Mouse (Mus musculus) neural tube, embryonic 14.5 days (tissue): ENCODE measurements at regions not wholly inside any gene's neighbourhood (a gene's known extent, or its start where the extent isn't known, plus 50 kb on each side); places are given as distances from the start of the nearest gene placed in this dataset.

Experiments used
- ATAC-seq: fragments of 200-750 bp; cut with Nextera tagmentation; 2 replicates; pipeline ENCODE4 v1.8.0; 2017; ENCODE audit warnings: low read depth, mild to moderate bottlenecking, moderate TSS enrichment, moderate library complexity
- H3K27ac ChIP-seq: fragments of 300-500 bp; sonication (generic); 2 replicates; pipeline ENCODE4 v1.5.1; 2014; ENCODE audit warnings: low read depth, mild to moderate bottlenecking, control low read depth, low read length, moderate library complexity, mixed read lengths
- H3K27me3 ChIP-seq: fragments of 300-500 bp; sonication (generic); 2 replicates; pipeline ENCODE4 v1.6.1; 2014; ENCODE audit warnings: low read length; ENCODE audit not compliant: control insufficient read depth, insufficient read depth
- H3K36me3 ChIP-seq: fragments of 300-500 bp; sonication (generic); 2 replicates; pipeline ENCODE4 v1.6.1; 2014; ENCODE audit warnings: low read length, mixed read lengths; ENCODE audit not compliant: control insufficient read depth, insufficient read depth
- H3K4me1 ChIP-seq: fragments of 300-500 bp; sonication (generic); 2 replicates; pipeline ENCODE4 v1.6.1; 2014; ENCODE audit warnings: low read length; ENCODE audit not compliant: control insufficient read depth, insufficient read depth
- H3K4me2 ChIP-seq: fragments of 300-500 bp; sonication (generic); 2 replicates; pipeline ENCODE4 v1.6.1; 2014; ENCODE audit warnings: mild to moderate bottlenecking, low read depth, low read length, control low read depth
- H3K4me3 ChIP-seq: fragments of 300-500 bp; sonication (generic); 2 replicates; pipeline ENCODE4 v1.5.1; 2014; ENCODE audit warnings: low read depth, low read length, control low read depth, mixed read lengths
- H3K9ac ChIP-seq: fragments of 300-500 bp; sonication (generic); replicated peaks from 2 replicates; pipeline ENCODE4 v1.6.1; 2014; ENCODE audit warnings: low read depth, mild to moderate bottlenecking, control low read depth, low read length, mixed read lengths
- H3K9me3 ChIP-seq: fragments of 300-500 bp; sonication (generic); 2 replicates; pipeline ENCODE4 v1.6.1; 2016; ENCODE audit warnings: low read length; ENCODE audit not compliant: control insufficient read depth
- WGBS: fragments of 180-500 bp; shearing (Covaris S2); extraction: QIAGEN DNeasy Blood & Tissue Kit; methylation state at CpG from one replicate; pipeline ENCODE4 v1.1.7; 2014; 5-methylcytosine and 5-hydroxymethylcytosine counted together

- no peak for ATAC-seq
- no peak overlapping the region for H3K27ac ChIP-seq
- H3K36me3 ChIP-seq: no peaks in the 10 kb centered on the region
- 91% methylated on average over 5 of the region's 5 CpGs for WGBS
- H3K4me1 ChIP-seq: no peaks in the 10 kb centered on the region
- no peak overlapping the region for H3K9ac ChIP-seq
- no peak overlapping the region for H3K4me3 ChIP-seq
- no peaks in the 10 kb centered on the region for H3K9me3 ChIP-seq
- no peak overlapping the region for H3K4me2 ChIP-seq
- H3K27me3 ChIP-seq: no peaks in the 10 kb centered on the region
Observed at GRCm38 (mm10) chr3:34885137-34885536, 234.9 kb downstream of the Sox2 start.

GRCm38 (mm10) chr3:34893381-34893780 lies 243.2 kb downstream of the Sox2 start:
- Histone ChIP-seq H3K27me3 (no peaks in the 10 kb centered on the region), H3K4me3 (no peak overlapping the region), H3K9me3 (no peaks in the 10 kb centered on the region; the same call in 1 of the 2 replicates), H3K27ac (no peak overlapping the region), H3K4me2 (no peak overlapping the region), H3K4me1 (no peaks in the 10 kb centered on the region), H3K9ac (no peak overlapping the region), H3K36me3 (no peaks in the 10 kb centered on the region)
- ATAC-seq: no peak
- WGBS: 92% methylated on average over 5 of the region's 5 CpGs

- no peaks in the 10 kb centered on the region for H3K27me3 ChIP-seq
- H3K4me2 ChIP-seq: no peak overlapping the region
- no peak for ATAC-seq
- H3K36me3 ChIP-seq: no peaks in the 10 kb centered on the region
- no peaks in the 10 kb centered on the region for H3K4me1 ChIP-seq
- 86% methylated on average over 8 of the region's 8 CpGs for WGBS
- H3K27ac ChIP-seq: no peak overlapping the region
- no peak overlapping the region for H3K9ac ChIP-seq
- no peaks in the 10 kb centered on the region for H3K9me3 ChIP-seq
- no peak overlapping the region for H3K4me3 ChIP-seq
Observed at GRCm38 (mm10) chr3:34903106-34903505, 252.9 kb downstream of the Sox2 start.

GRCm38 (mm10) chr3:34908489-34908888 lies 258.3 kb downstream of the Sox2 start:
- H3K27me3 ChIP-seq: no peaks in the 10 kb centered on the region
- no peak overlapping the region for H3K4me2 ChIP-seq
- H3K9me3 ChIP-seq: no peaks in the 10 kb centered on the region
- H3K27ac ChIP-seq: no peak overlapping the region
- H3K4me3 ChIP-seq: no peak overlapping the region
- H3K9ac ChIP-seq: no peak overlapping the region
- H3K36me3 ChIP-seq: no peaks in the 10 kb centered on the region
- H3K4me1 ChIP-seq: no peaks in the 10 kb centered on the region
- 97% methylated on average over 5 of the region's 5 CpGs for WGBS
- ATAC-seq: no peak

GRCm38 (mm10) chr3:34909350-34909749 lies 259.1 kb downstream of the Sox2 start:
- Histone ChIP-seq H3K36me3 (no peaks in the 10 kb centered on the region), H3K27ac (no peak overlapping the region), H3K4me3 (no peak overlapping the region), H3K27me3 (no peaks in the 10 kb centered on the region), H3K4me2 (no peak overlapping the region), H3K9ac (no peak overlapping the region), H3K9me3 (no peaks in the 10 kb centered on the region), H3K4me1 (no peaks in the 10 kb centered on the region)
- ATAC-seq: no peak
- WGBS: 91% methylated on average over 3 of the region's 3 CpGs

- ATAC-seq: no peak
- no peaks in the 10 kb centered on the region for H3K9me3 ChIP-seq
- no peak overlapping the region for H3K4me2 ChIP-seq
- H3K4me1 ChIP-seq: no peaks in the 10 kb centered on the region
- 61% methylated on average over 6 of the region's 6 CpGs for WGBS
- H3K27me3 ChIP-seq: no peaks in the 10 kb centered on the region
- no peak overlapping the region for H3K27ac ChIP-seq
- no peak overlapping the region for H3K9ac ChIP-seq
- no peak overlapping the region for H3K4me3 ChIP-seq
- no peaks in the 10 kb centered on the region for H3K36me3 ChIP-seq
Observed at GRCm38 (mm10) chr3:34918326-34918932, 268.2 kb downstream of the Sox2 start.

- H3K9me3 ChIP-seq: no peaks in the 10 kb centered on the region
- no peak for ATAC-seq
- no peak overlapping the region for H3K27ac ChIP-seq
- H3K4me2 ChIP-seq: no peak overlapping the region
- H3K9ac ChIP-seq: no peak overlapping the region
- H3K4me1 ChIP-seq: no peaks in the 10 kb centered on the region
- WGBS: 58% methylated on average over 5 of the region's 5 CpGs
- no peaks in the 10 kb centered on the region for H3K36me3 ChIP-seq
- H3K4me3 ChIP-seq: no peak overlapping the region
- no peaks in the 10 kb centered on the region for H3K27me3 ChIP-seq
Observed at GRCm38 (mm10) chr3:34920497-34920896, 270.3 kb downstream of the Sox2 start.

GRCm38 (mm10) chr3:34949867-34950266 lies 299.7 kb downstream of the Sox2 start:
- Histone ChIP-seq H3K4me1 (no peaks in the 10 kb centered on the region), H3K4me2 (no peak overlapping the region), H3K9ac (no peak overlapping the region), H3K27me3 (no peaks in the 10 kb centered on the region), H3K27ac (no peak overlapping the region), H3K9me3 (no peaks in the 10 kb centered on the region), H3K36me3 (no peaks in the 10 kb centered on the region), H3K4me3 (no peak overlapping the region)
- 21% methylated on average over 3 of the region's 3 CpGs for WGBS
- ATAC-seq: no peak; the same call in 1 of the 2 replicates

GRCm38 (mm10) chr3:34956183-34956582 lies 306.0 kb downstream of the Sox2 start:
- Histone ChIP-seq H3K4me3 (no peak overlapping the region), H3K4me2 (no peak overlapping the region), H3K4me1 (no peaks in the 10 kb centered on the region), H3K36me3 (no peaks in the 10 kb centered on the region), H3K9ac (no peak overlapping the region), H3K27me3 (no peaks in the 10 kb centered on the region), H3K9me3 (no peaks in the 10 kb centered on the region), H3K27ac (no peak overlapping the region)
- WGBS: 40% methylated on average over 4 of the region's 4 CpGs
- ATAC-seq: no peak
